Mouse (Mus musculus) lung, embryonic 14.5 days (tissue): ENCODE data around the gene Casp3. TPM values are rescaled to one million over a fixed set of nuclear protein-coding genes. Genes with fewer than 3 reads are reported as not detected.

Experiments used
- ATAC-seq: fragments of 200-750 bp; cut with Nextera tagmentation; 2 replicates; pipeline ENCODE4 v1.8.0; 2017; ENCODE audit warnings: mild to moderate bottlenecking, moderate TSS enrichment, moderate library complexity; ENCODE audit not compliant: insufficient read depth
- DNase-seq: peaks from one replicate; pipeline ENCODE4 v3.0.0-alpha.2; 2015
- H3K27ac ChIP-seq: fragments of 300-500 bp; sonication (generic); 2 replicates; pipeline ENCODE4 v1.5.1; 2014; ENCODE audit warnings: low read depth, mild to moderate bottlenecking, moderate library complexity
- H3K27me3 ChIP-seq: fragments of 300-500 bp; sonication (generic); 2 replicates; pipeline ENCODE4 v1.6.1; 2014; ENCODE audit warnings: low read length, control low read depth; ENCODE audit not compliant: insufficient read depth
- H3K36me3 ChIP-seq: fragments of 300-500 bp; sonication (generic); 2 replicates; pipeline ENCODE4 v1.6.1; 2014; ENCODE audit warnings: control low read depth; ENCODE audit not compliant: insufficient read depth
- H3K4me1 ChIP-seq: fragments of 300-500 bp; sonication (generic); 2 replicates; pipeline ENCODE4 v1.6.1; 2014; ENCODE audit warnings: antibody characterized with exemption, control low read depth; ENCODE audit not compliant: insufficient read depth
- H3K4me2 ChIP-seq: fragments of 300-500 bp; sonication (generic); 2 replicates; pipeline ENCODE4 v1.6.1; 2014; ENCODE audit warnings: mild to moderate bottlenecking
- H3K4me3 ChIP-seq: fragments of 300-500 bp; sonication (generic); 2 replicates; pipeline ENCODE4 v1.5.1; 2014; ENCODE audit warnings: low read depth, low read length
- H3K9ac ChIP-seq: fragments of 300-500 bp; sonication (generic); 2 replicates; pipeline ENCODE4 v1.6.1; 2014
- H3K9me3 ChIP-seq: fragments of 300-500 bp; sonication (generic); 2 replicates; pipeline ENCODE4 v1.6.1; 2016; ENCODE audit warnings: low read depth, low read length, control low read depth
- CTCF ChIP-seq: IDR thresholded peaks from 2 replicates; pipeline ENCODE4 v1.5.1; 2016; ENCODE audit warnings: antibody characterized with exemption, low read depth
- WGBS: fragments of 180-500 bp; shearing (Covaris S2); extraction: QIAGEN DNeasy Blood & Tissue Kit; methylation state at CpG from one replicate; pipeline ENCODE4 v1.1.7; 2014; 5-methylcytosine and 5-hydroxymethylcytosine counted together
- polyA plus RNA-seq: library from polyadenylated mRNA; unstranded; fragments of >200 nt; fragmentation: Nextera tagmentation; extraction: Ambion mirVana; gene quantifications from 2 replicates; pipeline ENCODE4 v1.2.1, GENCODE M21; 2014

The Casp3 gene
- polyA plus RNA-seq, 1 experiment from 2014 or later, result 84.1 TPM

- ATAC-seq (no peak), DNase-seq (no peak)
- no peaks in the 10 kb centered on the region for H3K4me1 ChIP-seq
- no peak overlapping the region for H3K4me2 ChIP-seq
- 80% methylated on average over 2 of the region's 2 CpGs for WGBS
- no peak for TF ChIP-seq CTCF
- H3K36me3 ChIP-seq, result peaks cover 24% of the 10 kb centered on the region; the same call in 1 of the 2 replicates
- no peak overlapping the region for H3K9ac ChIP-seq
- no peak overlapping the region for H3K4me3 ChIP-seq
- no peaks in the 10 kb centered on the region for H3K9me3 ChIP-seq
- H3K27ac ChIP-seq, result no peak overlapping the region
- no peaks in the 10 kb centered on the region for H3K27me3 ChIP-seq
Observed at GRCm38 (mm10) chr8:46595593-46595992, 21.5 kb upstream of the Casp3 start.

- TF ChIP-seq CTCF, result no peak
- WGBS, result 86% methylated on average over 2 of the region's 2 CpGs
Observed at GRCm38 (mm10) chr8:46596530-46596929, 20.6 kb upstream of the Casp3 start.

GRCm38 (mm10) chr8:46597411-46597810 is 19.7 kb upstream of the Casp3 start:
- TF ChIP-seq CTCF, result no peak
- H3K9me3 ChIP-seq, result no peaks in the 10 kb centered on the region
- H3K27me3 ChIP-seq, result no peaks in the 10 kb centered on the region
- H3K9ac ChIP-seq, result no peak overlapping the region
- no peaks in the 10 kb centered on the region for H3K4me1 ChIP-seq
- H3K4me2 ChIP-seq, result no peak overlapping the region
- H3K27ac ChIP-seq, result no peak overlapping the region
- 36% methylated on average over 2 of the region's 2 CpGs for WGBS
- ATAC-seq, result no peak
- no peak for DNase-seq
- no peak overlapping the region for H3K4me3 ChIP-seq
- H3K36me3 ChIP-seq, result peaks cover 24% of the 10 kb centered on the region; the same call in 1 of the 2 replicates

More at GRCm38 (mm10) chr8:46596530-46596929, 20.6 kb upstream of the Casp3 start:
- Histone ChIP-seq H3K4me3 (no peak overlapping the region), H3K9me3 (no peaks in the 10 kb centered on the region), H3K27me3 (no peaks in the 10 kb centered on the region), H3K9ac (no peak overlapping the region), H3K4me2 (no peak overlapping the region), H3K27ac (no peak overlapping the region), H3K36me3 (peaks cover 24% of the 10 kb centered on the region; the same call in 1 of the 2 replicates), H3K4me1 (no peaks in the 10 kb centered on the region)
- ATAC-seq (no peak), DNase-seq (no peak)

- WGBS, result 61% methylated on average over 2 of the region's 2 CpGs
- Histone ChIP-seq H3K27me3 (no peaks in the 10 kb centered on the region), H3K9me3 (no peaks in the 10 kb centered on the region), H3K4me2 (no peak overlapping the region), H3K4me1 (no peaks in the 10 kb centered on the region), H3K27ac (no peak overlapping the region), H3K9ac (no peak overlapping the region), H3K36me3 (peaks cover 24% of the 10 kb centered on the region; the same call in 1 of the 2 replicates), H3K4me3 (no peak overlapping the region)
- no peak for ATAC-seq
- TF ChIP-seq CTCF, result no peak
- DNase-seq, result no peak
Observed at GRCm38 (mm10) chr8:46598114-46598513, 19.0 kb upstream of the Casp3 start.

GRCm38 (mm10) chr8:46598753-46599152 is 18.3 kb upstream of the Casp3 start:
- no peak for ATAC-seq
- H3K9ac ChIP-seq, result no peak overlapping the region
- no peak overlapping the region for H3K4me3 ChIP-seq
- 75% methylated on average over 5 of the region's 5 CpGs for WGBS
- no peak for TF ChIP-seq CTCF
- no peak for DNase-seq
- no peaks in the 10 kb centered on the region for H3K9me3 ChIP-seq
- H3K4me1 ChIP-seq, result no peaks in the 10 kb centered on the region
- H3K27ac ChIP-seq, result no peak overlapping the region
- peaks cover 24% of the 10 kb centered on the region; the same call in 1 of the 2 replicates for H3K36me3 ChIP-seq
- H3K27me3 ChIP-seq, result no peaks in the 10 kb centered on the region
- no peak overlapping the region for H3K4me2 ChIP-seq

GRCm38 (mm10) chr8:46599314-46599904 is 17.7 kb upstream of the Casp3 start:
- Histone ChIP-seq H3K36me3 (peaks cover 24% of the 10 kb centered on the region; the same call in 1 of the 2 replicates), H3K4me1 (no peaks in the 10 kb centered on the region), H3K4me3 (no peak overlapping the region), H3K9ac (no peak overlapping the region), H3K4me2 (no peak overlapping the region), H3K27me3 (no peaks in the 10 kb centered on the region), H3K9me3 (no peaks in the 10 kb centered on the region), H3K27ac (no peak overlapping the region)
- DNase-seq (no peak), ATAC-seq (no peak)
- WGBS, result 70% methylated on average over 7 of the region's 7 CpGs
- TF ChIP-seq CTCF, result no peak

GRCm38 (mm10) chr8:46600959-46601707 is 16.0 kb upstream of the Casp3 start:
- DNase-seq, result peak; percentile 41
- H3K4me3 ChIP-seq, result no peak overlapping the region
- WGBS, result 47% methylated on average over 10 of the region's 10 CpGs

More at GRCm38 (mm10) chr8:46600959-46601707, 16.0 kb upstream of the Casp3 start:
- Histone ChIP-seq H3K9ac (no peak overlapping the region), H3K36me3 (peaks cover 30% of the 10 kb centered on the region; the same call in 1 of the 2 replicates), H3K9me3 (no peaks in the 10 kb centered on the region), H3K27ac (no peak overlapping the region), H3K27me3 (no peaks in the 10 kb centered on the region), H3K4me1 (no peaks in the 10 kb centered on the region), H3K4me2 (no peak overlapping the region)
- no peak for TF ChIP-seq CTCF
- no peak; the same call in 1 of the 2 replicates for ATAC-seq
